Mouse (Mus musculus) small intestine, adult 2 months (tissue): ENCODE measurements around the gene Dnajb8.

Experiments used
- CTCF ChIP-seq: fragments of 200-500 bp; IDR thresholded peaks from 2 replicates; pipeline ENCODE4 v1.5.1; 2012; ENCODE audit warnings: low read depth, mild to moderate bottlenecking, control low read depth, inconsistent platforms, low read length, moderate library complexity, mixed read lengths; ENCODE audit not compliant: insufficient replicate concordance, insufficient read length; ENCODE audit errors: extremely low read depth
- POLR2A ChIP-seq: fragments of 200-500 bp; IDR thresholded peaks from 2 replicates; pipeline ENCODE4 v1.6.1; 2012; ENCODE audit warnings: low read depth, mild to moderate bottlenecking, control low read depth, inconsistent platforms, low read length, moderate library complexity

DNA sequence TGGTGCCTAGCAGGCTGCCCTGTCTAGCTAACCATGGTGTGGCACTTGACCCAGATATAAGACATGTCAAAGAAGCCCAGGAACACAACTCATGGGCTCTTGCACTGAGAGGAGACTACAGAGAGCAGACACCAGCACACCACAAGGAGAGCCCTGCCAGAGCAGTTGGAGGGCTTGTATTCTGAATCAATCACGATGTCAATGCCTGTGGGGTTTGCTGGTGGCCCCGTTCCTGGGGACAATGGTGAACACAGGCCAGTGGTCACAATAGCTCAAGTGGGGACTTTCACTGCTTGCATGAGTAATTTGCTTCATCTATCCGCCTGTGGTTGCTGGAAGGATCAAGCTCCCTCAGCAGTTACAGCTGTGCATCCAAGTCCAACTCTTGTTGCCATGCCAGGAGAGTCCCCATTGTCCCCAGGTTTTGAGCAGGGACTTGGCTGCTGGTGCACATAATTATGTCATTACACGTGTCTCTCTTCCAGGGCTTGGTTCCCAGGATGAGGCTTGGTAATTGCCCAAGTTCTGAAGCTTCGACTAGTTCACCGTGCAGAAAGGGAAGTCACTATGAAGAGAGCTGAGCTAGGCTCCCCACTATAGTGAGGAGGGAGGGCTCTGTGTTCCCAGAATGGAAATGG lies 68.2 kb downstream of the Dnajb8 start:
- TF ChIP-seq CTCF, result no peak
- TF ChIP-seq POLR2A, result no peak
